Mouse (Mus musculus) olfactory bulb, adult 2 months (tissue): ENCODE results near the gene Dut.
"Not testable (repeated sequence)": the region's sequence is repeated elsewhere in the genome, so short reads cannot be mapped to it uniquely, and the experiment has no call there.

Experiments
- CTCF ChIP-seq: fragments of 200-500 bp; IDR thresholded peaks from 2 replicates; pipeline ENCODE4 v1.5.1; 2012; ENCODE audit warnings: low read depth, mild to moderate bottlenecking, low read length, moderate library complexity; ENCODE audit not compliant: insufficient read depth
- POLR2A ChIP-seq: fragments of 200-500 bp; IDR thresholded peaks from 2 replicates; pipeline ENCODE4 v1.6.1; 2012; ENCODE audit warnings: mild to moderate bottlenecking, low read depth, low read length, moderate library complexity; ENCODE audit not compliant: insufficient read depth

- TF ChIP-seq CTCF, POLR2A: not testable (repeated sequence)
These were observed 33.0 kb downstream of the Dut start for GRCm38 (mm10) chr2:125279995-125280394.
